Mouse (Mus musculus): Measurements from ENCODE around the gene Slc35e3. TPM values are rescaled to one million over a fixed set of nuclear protein-coding genes. Genes with fewer than 3 reads are reported as not detected.
A peak's percentile ranks its signal among the peaks of the same experiment; 100 is the strongest.

The Slc35e3 gene
- total and polyA plus RNA-seq, 3 experiments = 9.2 to 20.4 (median 10.4) TPM

- no peak for DNase-seq
These were observed 48.5 kb downstream of the Slc35e3 start for GRCm38 (mm10) chr10:117697561-117698115.

- DNase-seq = no peak
These were observed 49.2 kb downstream of the Slc35e3 start for GRCm38 (mm10) chr10:117696827-117697560.

- DNase-seq = no peak
These were observed 49.9 kb downstream of the Slc35e3 start for GRCm38 (mm10) chr10:117696021-117696826.

GRCm38 (mm10) chr10:117695605-117696004 lies 50.6 kb downstream of the Slc35e3 start:
- DNase-seq = no peak

- no peak for DNase-seq
These were observed 51.1 kb downstream of the Slc35e3 start for GRCm38 (mm10) chr10:117695027-117695426.

- no peak for DNase-seq
These were observed 51.8 kb downstream of the Slc35e3 start for GRCm38 (mm10) chr10:117694255-117694953.

GRCm38 (mm10) chr10:117692953-117693352 lies 53.2 kb downstream of the Slc35e3 start:
- no peak for DNase-seq

- no peak for DNase-seq
These were observed 54.0 kb downstream of the Slc35e3 start for GRCm38 (mm10) chr10:117692173-117692572.

- no peak for DNase-seq
These were observed 54.7 kb downstream of the Slc35e3 start for GRCm38 (mm10) chr10:117691389-117691968.

- DNase-seq = no peak
These were observed 55.3 kb downstream of the Slc35e3 start for GRCm38 (mm10) chr10:117690770-117691296.

GRCm38 (mm10) chr10:117690101-117690352 lies 56.1 kb downstream of the Slc35e3 start:
- no peak for DNase-seq

GRCm38 (mm10) chr10:117689297-117690100 lies 56.7 kb downstream of the Slc35e3 start:
- no peak for DNase-seq

- DNase-seq = peak; percentile 44
These were observed 57.7 kb downstream of the Slc35e3 start for GRCm38 (mm10) chr10:117688204-117689151.

GRCm38 (mm10) chr10:117687577-117687976 lies 58.6 kb downstream of the Slc35e3 start:
- DNase-seq = no peak

- no peak for DNase-seq
These were observed 59.1 kb downstream of the Slc35e3 start for GRCm38 (mm10) chr10:117687018-117687417.

GRCm38 (mm10) chr10:117685849-117686591 lies 60.1 kb downstream of the Slc35e3 start:
- DNase-seq = no peak

- no peak for DNase-seq
These were observed 60.9 kb downstream of the Slc35e3 start for GRCm38 (mm10) chr10:117685171-117685848.
